Mouse (Mus musculus) embryo, embryonic 11 days (tissue): ENCODE results near the gene Ralgps1.

Source experiments
- DNase-seq: peaks from one replicate; pipeline ENCODE4 v3.0.0-alpha.2; 2015

Ralgps1 gene

GRCm38 (mm10) chr2:33320568-33320967 is 50.7 kb downstream of the Ralgps1 start:
- DNase-seq, result no peak

GRCm38 (mm10) chr2:33319934-33320333 is 51.4 kb downstream of the Ralgps1 start:
- DNase-seq, result no peak

DNA sequence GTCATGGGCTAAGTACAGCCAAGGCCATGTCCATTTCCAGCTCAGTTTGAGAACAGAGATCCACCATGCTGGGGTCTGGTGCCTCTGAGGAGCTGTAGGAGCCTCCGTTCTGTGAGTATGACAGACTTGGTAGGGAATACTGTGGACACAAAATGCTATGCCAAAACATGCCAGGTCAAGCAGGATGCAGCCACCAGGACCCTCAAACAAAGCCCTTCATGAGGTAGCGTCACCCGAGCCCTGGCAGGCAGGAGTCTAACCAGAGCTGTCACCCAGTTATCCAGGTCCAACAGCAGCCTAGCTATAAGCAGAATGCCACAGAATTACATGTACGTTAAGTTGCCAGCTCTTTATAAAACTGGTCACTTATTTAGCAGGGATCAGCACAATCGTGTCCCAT is 51.8 kb downstream of the Ralgps1 start:
- no peak for DNase-seq

DNA sequence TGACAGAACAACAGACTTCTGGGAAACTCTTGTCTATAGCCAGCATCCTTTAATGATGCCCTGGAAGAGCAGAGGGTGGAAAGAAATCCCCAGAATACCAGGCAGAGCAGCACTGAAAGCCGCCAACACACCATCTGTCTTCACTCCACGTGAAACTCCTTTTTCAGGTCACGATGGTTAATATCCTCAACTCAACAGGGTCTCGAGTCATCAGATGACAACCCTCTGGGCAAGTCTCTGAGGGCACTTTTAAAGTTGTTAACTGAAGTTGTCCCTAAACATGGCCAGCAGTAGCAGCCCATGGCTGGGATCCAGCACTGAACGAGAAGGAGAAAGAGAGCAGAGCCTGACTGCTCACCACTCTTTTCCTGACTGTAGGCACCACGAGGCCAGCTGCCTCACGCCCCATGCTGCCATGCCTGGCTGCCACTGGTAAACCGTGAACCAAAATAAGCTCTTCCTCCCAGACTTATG is 52.8 kb downstream of the Ralgps1 start:
- no peak for DNase-seq

- DNase-seq, result peak; percentile 87
Observed at GRCm38 (mm10) chr2:33316516-33316915, 54.8 kb downstream of the Ralgps1 start.

DNA sequence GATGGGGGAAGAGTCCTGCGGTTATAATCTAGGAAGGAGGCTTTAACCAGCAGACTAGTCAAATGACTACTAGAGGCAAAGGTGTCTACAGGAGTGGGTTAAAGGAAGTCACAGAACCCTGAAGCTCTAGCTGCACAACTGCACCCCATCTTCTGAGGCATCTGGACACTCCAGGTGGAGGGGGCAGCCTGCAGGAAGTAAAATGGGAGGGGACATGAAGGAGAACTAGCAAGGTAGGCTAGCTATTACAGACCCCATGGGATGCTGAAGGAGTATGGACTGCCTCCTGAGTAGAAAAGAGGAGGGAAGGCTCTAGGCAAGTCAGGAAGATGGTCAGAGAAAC is 55.3 kb downstream of the Ralgps1 start:
- no peak for DNase-seq

DNA sequence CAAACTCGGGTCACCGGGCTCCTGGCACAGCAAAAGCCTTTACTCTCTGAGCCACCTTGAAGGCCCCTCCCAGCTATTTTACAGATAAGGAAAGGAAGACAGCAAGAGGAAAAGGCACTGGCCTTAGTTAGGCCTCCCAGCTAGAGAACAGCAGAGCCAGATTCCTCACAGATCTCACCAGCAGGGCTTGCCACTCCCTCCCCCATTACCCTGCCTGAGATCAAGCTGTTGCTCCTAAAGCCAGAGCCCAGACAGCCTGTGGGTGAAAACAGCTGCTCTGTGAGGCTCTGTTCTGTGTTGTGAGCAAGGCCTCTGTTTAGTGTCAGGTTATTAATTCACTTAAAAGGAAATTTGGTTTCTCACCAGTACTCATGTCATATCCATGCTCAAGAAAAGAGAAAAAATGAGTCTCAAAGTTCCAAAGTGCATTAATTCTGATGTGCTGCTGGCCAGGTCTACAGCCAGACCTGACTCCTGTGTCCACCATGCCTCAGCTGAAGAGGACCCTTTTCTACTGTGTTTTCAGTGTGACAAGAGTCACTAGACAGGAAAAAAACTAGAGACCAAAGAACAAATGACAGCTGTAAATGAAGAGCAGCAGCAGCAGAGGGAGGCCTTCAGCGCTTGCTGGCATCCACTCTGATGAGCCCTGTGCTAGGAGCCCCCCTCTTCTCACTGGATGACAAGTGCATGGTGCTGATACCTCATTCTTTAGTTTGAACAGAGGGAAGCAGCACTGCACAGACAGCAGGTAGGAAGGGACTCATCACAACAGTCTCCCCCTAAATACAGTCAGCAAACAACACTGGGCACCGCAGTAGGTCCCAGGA is 55.8 kb downstream of the Ralgps1 start:
- DNase-seq, result peak; percentile 40

GRCm38 (mm10) chr2:33309426-33309825 is 61.9 kb downstream of the Ralgps1 start:
- no peak for DNase-seq

DNA sequence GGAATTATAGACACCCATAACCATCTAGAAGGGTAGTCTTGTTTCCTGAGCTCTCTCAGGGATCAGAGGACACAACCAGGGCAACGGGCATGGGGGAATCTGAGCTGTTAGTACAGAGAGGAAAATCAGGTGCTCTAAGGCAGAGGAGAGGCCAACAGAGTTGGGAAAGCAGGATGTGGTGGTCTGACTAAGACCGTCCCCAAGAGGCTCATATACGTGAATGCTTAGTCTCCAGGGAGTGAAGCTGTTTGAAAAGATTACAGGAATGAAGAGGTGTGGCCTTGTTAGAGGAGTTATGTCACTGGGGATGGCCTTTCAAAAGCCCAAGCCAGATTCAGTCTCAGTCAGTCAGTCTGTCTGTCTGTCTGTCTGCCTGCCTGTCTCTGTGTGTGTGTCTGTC is 64.7 kb downstream of the Ralgps1 start:
- DNase-seq, result no peak

- no peak for DNase-seq
Observed at GRCm38 (mm10) chr2:33303416-33303947, 67.8 kb downstream of the Ralgps1 start.

DNA sequence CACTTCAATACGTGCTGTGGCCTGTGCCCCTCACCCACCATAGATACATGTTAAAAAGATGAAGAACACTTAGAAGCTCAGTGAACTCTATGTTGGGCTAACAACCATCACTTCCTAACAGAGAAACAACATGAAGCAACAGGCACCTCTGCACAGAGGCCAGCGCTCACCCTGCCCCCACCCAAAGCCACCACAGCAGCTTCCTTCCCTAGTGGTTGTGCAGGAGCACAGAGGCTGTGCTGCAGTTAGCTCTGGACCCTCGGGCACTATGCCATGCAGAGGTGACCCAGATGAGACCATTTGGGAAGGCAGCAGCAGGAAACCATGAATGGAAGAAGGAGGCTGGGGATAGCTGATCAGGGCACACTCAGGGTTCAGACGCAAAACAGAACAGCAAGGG is 68.5 kb downstream of the Ralgps1 start:
- no peak for DNase-seq

GRCm38 (mm10) chr2:33302405-33302804 is 68.9 kb downstream of the Ralgps1 start:
- DNase-seq, result no peak

GRCm38 (mm10) chr2:33300371-33301046 is 70.8 kb downstream of the Ralgps1 start:
- DNase-seq, result peak; percentile 46

DNA sequence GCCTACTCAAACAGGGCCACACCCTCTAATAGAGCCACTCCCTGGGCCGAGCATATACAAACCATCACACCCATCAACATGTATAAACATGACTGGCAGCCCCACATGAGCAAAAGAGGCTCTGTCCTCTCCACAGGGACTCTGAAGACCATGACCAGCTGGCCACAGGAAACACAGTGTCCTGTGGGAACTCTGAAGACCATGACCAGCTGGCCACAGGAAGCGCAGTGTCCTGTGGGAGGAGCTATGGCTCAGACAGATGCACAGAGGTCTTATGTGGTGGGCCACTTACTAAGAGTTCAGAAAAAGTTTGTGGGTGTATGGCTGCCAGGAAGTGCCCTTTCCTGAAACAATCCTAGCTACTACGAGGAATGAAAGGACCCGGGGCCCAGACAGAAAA is 72.4 kb downstream of the Ralgps1 start:
- DNase-seq, result no peak

DNA sequence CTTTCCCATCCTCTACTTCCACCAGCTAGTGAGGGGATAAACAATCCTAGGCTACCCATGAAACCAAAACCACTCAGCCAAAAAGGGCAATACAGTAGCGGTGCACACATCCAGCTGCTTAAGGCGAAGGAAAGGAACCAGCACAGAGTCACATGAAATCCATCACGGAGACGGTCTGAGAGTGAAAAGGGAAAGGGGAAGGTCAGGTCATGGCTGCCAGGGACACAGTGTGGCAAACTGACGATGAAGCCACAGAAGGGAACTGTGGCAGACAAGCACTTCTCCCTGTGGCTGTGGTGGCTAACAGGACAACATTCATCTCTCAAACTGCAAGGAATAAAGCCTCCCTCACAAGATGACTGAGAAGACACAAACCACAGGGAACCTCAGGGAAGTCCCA is 76.2 kb downstream of the Ralgps1 start:
- DNase-seq, result no peak

- no peak for DNase-seq
Observed at GRCm38 (mm10) chr2:33292057-33292456, 79.2 kb downstream of the Ralgps1 start.

GRCm38 (mm10) chr2:33290491-33290890 is 80.8 kb downstream of the Ralgps1 start:
- DNase-seq, result no peak

- no peak for DNase-seq
Observed at GRCm38 (mm10) chr2:33288837-33289236, 82.4 kb downstream of the Ralgps1 start.

- DNase-seq, result no peak
Observed at GRCm38 (mm10) chr2:33283674-33284073, 87.6 kb downstream of the Ralgps1 start.

GRCm38 (mm10) chr2:33282877-33283276 is 88.4 kb downstream of the Ralgps1 start:
- no peak for DNase-seq

DNA sequence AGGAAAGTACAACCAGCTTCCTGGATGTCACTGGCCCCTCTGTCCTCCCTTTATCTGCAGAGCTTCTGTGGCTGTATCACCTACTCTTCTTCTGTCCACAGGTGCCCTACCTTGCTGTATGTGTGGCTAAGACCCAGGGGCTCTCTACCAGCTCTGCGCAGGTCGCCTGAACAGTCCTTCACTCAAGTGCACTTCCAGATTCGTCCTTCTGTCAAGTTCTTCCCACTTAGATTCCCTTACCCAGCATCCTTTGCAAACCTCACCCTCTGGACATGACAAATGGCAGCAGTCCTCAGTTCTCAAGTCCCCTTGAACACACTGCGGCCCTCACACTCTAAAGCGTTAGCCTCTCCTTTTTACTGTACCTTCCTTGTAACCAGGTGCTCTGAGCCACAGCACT is 89.5 kb downstream of the Ralgps1 start:
- no peak for DNase-seq

- DNase-seq, result no peak
Observed at GRCm38 (mm10) chr2:33280525-33280924, 90.8 kb downstream of the Ralgps1 start.

DNA sequence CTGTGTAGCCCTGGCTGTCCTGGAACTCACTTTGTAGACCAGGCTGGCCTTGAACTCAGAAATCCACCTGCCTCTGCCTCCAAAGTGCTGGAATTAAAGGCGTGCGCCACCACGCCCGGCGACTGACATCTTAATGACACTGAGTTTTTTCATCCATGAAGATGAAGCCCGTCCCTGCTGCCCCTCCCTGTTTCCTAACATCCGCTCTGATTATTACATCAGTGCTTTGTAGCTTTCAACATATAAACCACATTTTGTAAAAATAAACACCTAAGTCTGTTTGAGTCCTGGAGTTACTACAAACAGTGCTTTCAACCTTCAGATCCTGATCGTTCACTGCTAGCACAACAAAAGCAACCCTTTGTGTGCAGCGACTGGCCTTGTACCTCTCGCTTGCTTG is 91.5 kb downstream of the Ralgps1 start:
- DNase-seq, result no peak
